Mouse (Mus musculus) lung, postnatal 0 days (tissue): ENCODE measurements at regions not wholly inside any gene's neighbourhood (a gene's known extent, or its start where the extent isn't known, plus 50 kb on each side); places are given as distances from the start of the nearest gene placed in this dataset.

Experiments
- CTCF ChIP-seq: IDR thresholded peaks from 2 replicates; pipeline ENCODE4 v1.5.1; 2016; ENCODE audit warnings: antibody characterized with exemption, mild to moderate bottlenecking
- EP300 ChIP-seq: IDR thresholded peaks from 2 replicates; pipeline ENCODE4 v1.6.1; 2016; ENCODE audit warnings: antibody characterized with exemption, mild to moderate bottlenecking, control low read depth

GRCm38 (mm10) chr6:31167732-31168131 is 208.9 kb upstream of the Klf14 start:
- TF ChIP-seq CTCF (no peak), EP300 (no peak)
